Mouse (Mus musculus) macrophage (primary cell): ENCODE data around the gene Emc7. TPM values are rescaled to one million over a fixed set of nuclear protein-coding genes. Genes with fewer than 3 reads are reported as not detected.
"Not testable (repeated sequence)": the region's sequence is repeated elsewhere in the genome, so short reads cannot be mapped to it uniquely, and the experiment has no call there.

Experiments used
- H3K27ac ChIP-seq: fragments of 350-480 bp; formaldehyde crosslinking; 2 replicates; pipeline ENCODE4 v1.9.0; 2021
- H3K36me3 ChIP-seq: fragments of 350-480 bp; formaldehyde crosslinking; 2 replicates; pipeline ENCODE4 v1.9.0; 2021; ENCODE audit errors: inconsistent target
- H3K4me3 ChIP-seq: fragments of 350-480 bp; formaldehyde crosslinking; 2 replicates; pipeline ENCODE4 v1.9.0; 2021; ENCODE audit errors: inconsistent target
- H3K79me2 ChIP-seq: fragments of 350-480 bp; formaldehyde crosslinking; 2 replicates; pipeline ENCODE4 v1.9.0; 2021; ENCODE audit errors: inconsistent target
- WGBS: methylation state at CpG from one replicate; pipeline ENCODE4 v1.1.7; 2026; ENCODE audit warnings: inconsistent platforms; ENCODE audit not compliant: missing documents; 5-methylcytosine and 5-hydroxymethylcytosine counted together
- polyA plus RNA-seq: library from polyadenylated mRNA; stranded (reverse); fragments of 250-400 nt; gene quantifications from 3 replicates; pipeline ENCODE4 v1.2.4, GENCODE M21; 2018; ENCODE audit warnings: inconsistent platforms

Emc7 gene
- polyA plus RNA-seq, 1 experiment from 2014 or later, result 22.4 TPM

DNA sequence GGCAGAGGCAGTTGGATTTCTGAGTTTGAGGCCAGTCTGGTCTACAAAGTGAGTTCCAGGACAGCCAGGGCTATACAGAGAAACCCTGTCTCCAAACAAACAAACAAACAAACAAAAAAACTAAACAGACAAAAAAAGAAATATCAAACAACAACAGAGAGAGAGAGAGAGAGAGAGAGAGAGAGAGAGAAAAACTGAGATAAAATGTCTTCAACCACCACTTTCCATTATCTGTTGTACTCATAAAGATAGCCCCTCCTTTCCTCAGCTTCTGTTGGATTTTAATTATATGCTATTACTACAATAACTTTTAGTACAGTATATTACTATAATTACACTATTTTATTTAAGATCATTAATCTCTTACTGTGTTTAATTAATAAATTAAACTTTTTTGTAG is 2.3 kb upstream of the Emc7 start:
- not testable (repeated sequence) for H3K36me3 ChIP-seq, H3K4me3 ChIP-seq, H3K27ac ChIP-seq
- H3K79me2 ChIP-seq, result peaks cover 27% of the 10 kb centered on the region

- peaks cover 44% of the 10 kb centered on the region for H3K79me2 ChIP-seq
- peak overlapping the region; percentile 99 for H3K4me3 ChIP-seq
- 32% methylated on average over 17 of the region's 17 CpGs for WGBS
- H3K36me3 ChIP-seq, result peaks cover 7% of the 10 kb centered on the region; the same call in 1 of the 2 replicates
- H3K27ac ChIP-seq, result peak overlapping the region; percentile 80
These were observed 504 bp upstream of the Emc7 start for GRCm38 (mm10) chr2:112454125-112454861.

DNA sequence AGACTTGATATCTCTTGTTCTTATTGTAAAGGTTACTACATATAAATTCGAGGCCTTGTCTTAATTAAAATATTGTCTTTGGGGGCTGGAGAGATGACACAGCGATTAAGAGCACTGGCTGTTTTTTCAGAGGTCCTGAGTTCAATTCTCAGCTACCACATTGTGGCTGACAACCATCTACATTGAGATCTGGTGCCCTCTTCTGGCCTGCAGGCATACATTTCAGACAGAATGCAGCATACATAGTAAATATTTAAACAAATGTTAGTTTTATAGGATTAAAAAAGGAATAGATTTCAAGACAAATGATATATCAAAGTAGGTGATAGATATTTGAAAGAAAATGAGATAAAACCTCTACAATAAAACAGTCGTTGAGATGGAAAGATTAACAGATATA is 5.8 kb downstream of the Emc7 start:
- no peak overlapping the region for H3K4me3 ChIP-seq
- peaks cover 61% of the 10 kb centered on the region for H3K79me2 ChIP-seq
- no peak overlapping the region for H3K27ac ChIP-seq
- peaks cover 45% of the 10 kb centered on the region for H3K36me3 ChIP-seq
- 92% methylated on average over 3 of the region's 3 CpGs for WGBS

GRCm38 (mm10) chr2:112469542-112469941 is 14.7 kb downstream of the Emc7 start:
- Histone ChIP-seq H3K4me3 (no peak overlapping the region), H3K36me3 (peaks cover 27% of the 10 kb centered on the region), H3K27ac (no peak overlapping the region), H3K79me2 (no peaks in the 10 kb centered on the region)

- 92% methylated on average over 5 of the region's 5 CpGs for WGBS
- Histone ChIP-seq H3K4me3 (no peak overlapping the region), H3K79me2 (no peaks in the 10 kb centered on the region), H3K27ac (no peak overlapping the region), H3K36me3 (peaks cover 17% of the 10 kb centered on the region)
These were observed 16.2 kb downstream of the Emc7 start for GRCm38 (mm10) chr2:112470961-112471381.

GRCm38 (mm10) chr2:112472076-112472475 is 17.3 kb downstream of the Emc7 start:
- Histone ChIP-seq H3K36me3 (peaks cover 13% of the 10 kb centered on the region), H3K4me3 (no peak overlapping the region), H3K79me2 (no peaks in the 10 kb centered on the region), H3K27ac (no peak overlapping the region)
- WGBS, result 91% methylated on average over 2 of the region's 2 CpGs

- no peaks in the 10 kb centered on the region for H3K79me2 ChIP-seq
- no peaks in the 10 kb centered on the region for H3K36me3 ChIP-seq
- H3K4me3 ChIP-seq, result no peak overlapping the region
- WGBS, result 45% methylated on average over 5 of the region's 5 CpGs
- H3K27ac ChIP-seq, result no peak overlapping the region
These were observed 20.4 kb downstream of the Emc7 start for GRCm38 (mm10) chr2:112474997-112475724.

GRCm38 (mm10) chr2:112476554-112476953 is 21.8 kb downstream of the Emc7 start:
- Histone ChIP-seq H3K79me2 (no peaks in the 10 kb centered on the region), H3K36me3 (no peaks in the 10 kb centered on the region), H3K27ac (no peak overlapping the region), H3K4me3 (no peak overlapping the region)
- WGBS, result 91% methylated on average over 6 of the region's 6 CpGs

DNA sequence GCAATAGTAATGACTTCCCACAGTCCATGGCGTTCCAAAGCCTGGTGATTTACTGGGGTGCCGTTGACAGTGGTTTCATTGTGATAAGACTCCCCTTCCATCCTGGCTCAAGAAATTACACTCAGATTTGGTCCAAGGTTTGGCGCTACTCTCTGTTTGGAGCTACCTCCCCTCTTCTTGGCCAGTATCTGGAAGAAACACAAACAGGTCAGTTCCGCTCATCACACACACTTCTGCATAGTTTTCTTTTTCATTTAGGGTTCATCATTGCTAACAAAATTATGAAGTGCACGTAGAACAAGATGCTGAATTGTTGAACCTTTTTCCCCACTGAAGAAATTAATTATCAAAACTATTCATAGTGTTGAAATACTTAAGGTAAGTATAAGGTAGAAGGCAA is 25.9 kb downstream of the Emc7 start, which contains the start of gene Chrm5:
Gene Chrm5 (minus strand): TSS at position 101 of the 400 bp plus-strand sequence.
- Histone ChIP-seq H3K27ac (no peak within 1 kb of the TSS), H3K4me3 (no peak within 1 kb of the TSS), H3K36me3 (no peaks in the 10 kb centered on the region), H3K79me2 (no peaks in the 10 kb centered on the region)
- whole genome bisulfite sequencing, result 83% methylated on average over 5 of the region's 5 CpGs

DNA sequence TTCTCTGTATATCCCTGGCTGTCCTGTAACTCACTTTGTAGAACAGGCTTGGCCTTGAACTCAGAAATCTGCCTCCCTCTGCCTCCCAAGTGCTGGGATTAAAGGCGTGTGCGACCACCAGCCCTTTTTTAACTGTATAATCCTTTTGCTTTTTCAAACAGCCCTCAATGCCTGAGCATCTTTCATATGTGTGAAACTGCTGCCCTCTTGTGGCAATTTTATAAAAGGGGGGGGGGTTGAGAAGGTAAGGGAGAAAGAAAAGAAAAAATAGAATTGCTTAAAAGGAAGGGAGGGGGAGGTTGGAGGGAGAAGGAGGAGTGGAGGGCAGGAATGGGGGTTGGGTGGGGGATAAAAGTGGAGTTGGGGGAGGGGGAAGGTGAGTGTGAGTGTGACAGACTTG is 26.8 kb downstream of the Emc7 start:
- Histone ChIP-seq H3K36me3 (no peaks in the 10 kb centered on the region), H3K27ac (no peak overlapping the region), H3K79me2 (no peaks in the 10 kb centered on the region), H3K4me3 (no peak overlapping the region)
- WGBS, result 0% methylated on average over 2 of the region's 2 CpGs

DNA sequence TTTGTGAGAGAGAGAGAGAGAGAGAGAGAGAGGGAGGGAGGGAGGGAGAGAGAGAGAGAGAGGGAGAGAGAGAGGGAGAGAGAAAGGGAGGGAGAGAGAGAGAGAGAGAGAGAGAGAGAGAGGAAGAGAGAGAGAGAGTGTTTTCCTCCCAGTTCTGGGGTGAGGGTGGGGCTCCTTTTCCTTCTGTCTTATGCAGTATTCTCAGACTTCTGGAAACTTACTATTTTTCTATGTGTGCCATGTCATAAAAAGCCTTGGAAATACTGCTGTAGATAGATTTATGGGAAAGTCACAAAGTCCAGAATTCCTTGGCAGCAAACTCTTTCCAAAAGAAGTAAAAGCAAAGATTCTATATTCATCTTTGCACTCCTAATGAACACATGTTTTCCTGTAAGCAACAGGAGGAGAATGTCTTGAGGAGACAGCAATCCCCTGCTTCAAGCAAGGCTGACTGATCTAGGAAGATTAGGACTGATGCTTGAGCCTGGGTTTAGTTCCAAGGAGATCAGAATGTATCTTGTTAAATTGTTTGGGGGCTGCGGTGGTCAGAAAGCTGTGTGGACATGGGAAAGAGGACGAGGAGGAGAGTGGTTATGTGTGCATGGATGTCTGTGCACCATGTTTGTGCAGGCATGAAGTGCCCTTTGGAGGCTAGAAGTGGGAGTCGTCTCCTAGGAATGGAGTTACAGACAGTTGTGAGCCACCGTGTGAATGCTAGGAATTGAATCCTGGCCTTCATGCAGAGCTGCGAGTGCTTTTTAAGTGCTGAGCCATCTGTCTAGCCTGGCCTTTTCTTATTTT is 27.9 kb downstream of the Emc7 start:
- no peaks in the 10 kb centered on the region for H3K79me2 ChIP-seq
- no peak overlapping the region for H3K27ac ChIP-seq
- whole genome bisulfite sequencing, result 98% methylated on average over 5 of the region's 5 CpGs
- H3K36me3 ChIP-seq, result no peaks in the 10 kb centered on the region
- no peak overlapping the region for H3K4me3 ChIP-seq

DNA sequence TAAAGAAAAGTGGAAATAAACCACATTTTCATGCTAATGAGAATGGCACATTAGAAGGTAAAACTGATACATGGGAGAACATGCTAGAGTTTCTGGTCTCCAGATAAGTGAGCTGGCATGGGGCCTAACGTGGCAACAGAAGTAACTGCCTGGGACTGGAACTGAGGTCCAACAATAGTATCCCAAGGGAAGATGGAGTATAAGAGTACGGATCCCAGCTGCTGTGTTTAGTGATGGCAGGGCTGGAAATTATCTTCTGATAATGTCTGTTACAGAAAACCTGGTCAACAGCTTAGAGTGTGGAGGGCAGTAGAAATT is 28.5 kb downstream of the Emc7 start:
- WGBS, result 82% methylated on average over 2 of the region's 2 CpGs
- H3K4me3 ChIP-seq, result no peak overlapping the region
- H3K79me2 ChIP-seq, result no peaks in the 10 kb centered on the region

DNA sequence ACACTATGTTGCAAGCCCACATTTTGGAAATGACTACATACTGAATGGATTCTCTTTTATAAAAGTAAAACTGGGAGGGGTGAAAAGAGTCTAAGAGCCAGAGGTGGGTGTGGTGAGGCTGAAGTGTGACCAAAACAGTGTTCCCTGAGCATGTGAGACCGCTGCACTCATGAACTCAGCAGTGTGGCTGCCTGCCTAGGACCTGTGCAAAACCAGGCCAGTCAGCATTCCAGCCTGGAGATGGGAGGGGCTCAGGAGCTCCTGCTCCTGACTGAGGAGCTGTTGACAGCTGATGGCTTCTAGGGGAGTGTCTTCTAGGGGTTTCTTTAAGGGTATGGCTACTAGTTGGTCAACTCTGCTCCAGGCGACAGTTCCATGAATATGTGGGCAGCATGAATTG is 30.1 kb downstream of the Emc7 start:
- no peaks in the 10 kb centered on the region for H3K36me3 ChIP-seq
- no peak overlapping the region for H3K27ac ChIP-seq
- H3K4me3 ChIP-seq, result no peak overlapping the region
- H3K79me2 ChIP-seq, result no peaks in the 10 kb centered on the region
- 100% methylated on average over 1 of the region's 2 CpGs for WGBS

More for the DNA sequence above, 28.5 kb downstream of the Emc7 start:
- no peaks in the 10 kb centered on the region for H3K36me3 ChIP-seq
- no peak overlapping the region for H3K27ac ChIP-seq

DNA sequence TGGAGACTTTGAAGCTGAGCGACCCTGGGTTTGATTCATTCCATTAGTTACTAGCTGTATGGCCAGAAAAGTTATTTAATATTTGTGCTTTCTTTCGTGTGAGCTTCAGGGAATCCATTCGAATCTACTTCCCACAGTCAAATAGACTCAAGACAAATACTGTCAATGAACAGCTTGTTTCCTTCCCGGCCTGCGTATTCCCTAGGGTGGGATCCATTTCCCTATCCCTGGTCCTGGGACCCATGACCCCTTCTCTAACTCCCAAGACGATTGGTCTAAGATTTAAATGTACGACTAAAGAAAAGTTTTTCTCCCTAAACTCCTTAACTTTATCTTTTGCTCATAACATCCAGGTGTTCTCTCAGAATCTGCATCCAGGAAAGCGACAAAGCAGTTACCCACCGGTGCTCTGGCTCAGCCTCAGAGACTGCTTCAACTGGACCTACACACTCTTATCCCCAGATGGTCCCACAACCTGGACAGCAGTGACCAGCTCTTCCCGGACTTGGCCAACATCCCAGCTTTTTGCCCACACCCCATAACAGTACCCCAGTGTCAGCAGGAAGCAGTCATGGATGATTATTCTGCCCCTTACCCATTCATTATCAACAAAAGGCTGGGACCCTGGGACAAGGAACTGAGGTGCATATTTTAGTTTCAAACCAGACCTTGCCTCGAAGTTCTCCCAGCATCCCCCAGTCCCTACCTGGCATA is 35.8 kb downstream of the Emc7 start:
- Histone ChIP-seq H3K4me3 (no peak overlapping the region), H3K79me2 (no peaks in the 10 kb centered on the region), H3K36me3 (no peaks in the 10 kb centered on the region), H3K27ac (no peak overlapping the region)
- 91% methylated on average over 11 of the region's 11 CpGs for WGBS
